Mouse (Mus musculus) T-helper 1 cell (primary cell): ENCODE results near the gene Srpk1.
"Not testable (repeated sequence)": the region's sequence is repeated elsewhere in the genome, so short reads cannot be mapped to it uniquely, and the experiment has no call there.

ENCODE experiments used
- in situ Hi-C: fragments of 300-600 bp; cut with MboI, MseI; formaldehyde crosslinking; loops from one replicate; pipeline ENCODE4 v1.15.1; 2025; ENCODE audit warnings: high pct_unique_total_duplicates

Gene Srpk1

DNA sequence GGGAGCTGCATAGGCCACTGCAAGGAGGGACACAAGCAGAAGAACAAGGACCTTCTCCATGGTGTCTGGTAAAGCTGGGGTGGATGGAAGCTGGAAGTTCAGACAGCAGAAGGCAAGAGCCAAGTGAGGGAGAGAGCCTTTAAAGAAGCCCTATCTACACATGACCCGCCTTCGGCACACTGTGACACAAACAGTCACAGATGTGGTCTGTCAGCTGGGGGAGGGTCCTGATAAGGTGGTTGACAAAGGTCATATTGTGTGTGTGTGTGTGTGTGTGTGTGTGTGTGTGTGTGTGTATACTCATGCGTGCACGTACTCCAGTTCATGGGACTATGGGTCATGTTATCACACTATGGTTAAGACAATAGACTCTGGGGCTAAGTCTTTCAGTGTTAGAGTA lies 61.9 kb downstream of the Srpk1 start, which contains the start of gene Clps:
Gene Clps (minus strand): TSS at position 169 of the 400 bp plus-strand sequence.
- in situ Hi-C loops = no loop called here

DNA sequence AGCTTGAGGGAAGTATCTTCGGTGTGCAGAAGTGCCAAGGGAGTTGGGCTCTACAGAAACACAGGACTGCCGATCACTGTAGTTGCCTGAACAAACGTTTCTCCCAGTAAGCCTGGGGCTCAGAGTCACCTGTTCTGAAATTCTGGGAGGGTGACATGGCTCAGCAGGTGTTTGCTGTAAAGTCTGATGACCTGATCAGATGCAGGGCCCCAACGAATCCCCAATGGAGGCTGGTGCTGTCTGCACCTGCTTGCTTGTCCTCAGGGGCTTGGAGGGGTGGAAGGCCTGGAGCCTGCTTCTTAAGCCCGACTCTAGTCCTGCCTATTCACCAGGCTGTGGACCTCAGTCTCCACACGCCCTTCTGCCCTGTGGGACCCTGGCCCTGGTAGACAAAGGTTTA lies 64.7 kb downstream of the Srpk1 start:
- in situ Hi-C loops = no loop called here

DNA sequence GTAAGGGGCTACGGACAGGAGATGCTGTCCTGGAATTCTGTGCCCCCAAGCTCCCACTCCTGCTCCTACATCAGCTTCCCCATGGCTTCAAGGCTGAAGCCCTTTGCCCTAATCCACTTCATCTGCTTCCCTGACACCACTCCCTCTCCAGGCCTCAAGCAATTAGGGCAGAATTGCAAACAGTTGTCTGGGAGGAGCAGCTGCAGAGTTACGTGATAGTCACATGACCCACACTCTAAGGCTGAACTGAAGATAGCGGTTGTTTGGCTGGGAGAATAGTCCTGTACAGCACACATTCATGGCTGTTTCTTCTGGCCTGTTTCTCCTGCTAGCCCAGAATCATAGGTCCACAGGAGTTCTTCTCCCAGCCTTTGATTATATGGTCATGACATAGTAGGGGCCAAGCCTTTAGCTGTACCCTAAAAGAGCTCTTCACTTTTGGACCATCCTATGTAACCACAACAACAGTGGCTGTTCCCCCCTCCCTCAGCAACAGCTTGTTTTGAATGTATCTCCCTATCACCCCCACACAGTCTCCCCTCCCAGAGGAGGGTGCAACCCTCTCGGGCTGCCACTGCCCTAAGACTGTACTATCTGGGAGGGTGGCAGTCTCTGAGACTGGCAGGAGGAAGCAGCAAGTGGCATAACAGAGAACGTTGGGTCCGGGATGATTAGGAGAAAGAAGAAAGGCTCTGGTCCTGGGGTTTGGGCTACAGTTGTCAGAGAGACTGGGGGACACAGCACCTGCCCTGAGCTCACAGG lies 65.7 kb downstream of the Srpk1 start:
- in situ Hi-C loops = no loop called here

DNA sequence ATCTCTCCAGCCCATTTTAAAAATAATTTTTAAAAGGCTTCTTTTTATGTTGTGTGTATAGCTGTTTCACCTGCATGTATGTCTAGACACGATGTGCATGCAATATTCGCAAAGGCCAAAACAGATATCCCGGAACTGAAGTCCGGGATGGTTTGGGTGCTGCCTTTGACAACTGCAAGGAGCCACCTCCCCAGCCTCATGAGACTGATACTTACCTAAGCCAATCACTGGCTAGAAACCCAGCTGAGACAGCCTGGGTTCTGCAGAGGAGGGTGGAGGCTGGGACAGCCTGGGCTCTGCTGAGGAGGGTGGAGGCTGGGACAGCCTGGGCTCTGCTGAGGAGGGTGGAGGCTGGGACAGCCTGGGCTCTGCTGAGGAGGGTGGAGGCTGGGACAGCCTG lies 68.5 kb downstream of the Srpk1 start:
- in situ Hi-C loops = not testable (repeated sequence)

DNA sequence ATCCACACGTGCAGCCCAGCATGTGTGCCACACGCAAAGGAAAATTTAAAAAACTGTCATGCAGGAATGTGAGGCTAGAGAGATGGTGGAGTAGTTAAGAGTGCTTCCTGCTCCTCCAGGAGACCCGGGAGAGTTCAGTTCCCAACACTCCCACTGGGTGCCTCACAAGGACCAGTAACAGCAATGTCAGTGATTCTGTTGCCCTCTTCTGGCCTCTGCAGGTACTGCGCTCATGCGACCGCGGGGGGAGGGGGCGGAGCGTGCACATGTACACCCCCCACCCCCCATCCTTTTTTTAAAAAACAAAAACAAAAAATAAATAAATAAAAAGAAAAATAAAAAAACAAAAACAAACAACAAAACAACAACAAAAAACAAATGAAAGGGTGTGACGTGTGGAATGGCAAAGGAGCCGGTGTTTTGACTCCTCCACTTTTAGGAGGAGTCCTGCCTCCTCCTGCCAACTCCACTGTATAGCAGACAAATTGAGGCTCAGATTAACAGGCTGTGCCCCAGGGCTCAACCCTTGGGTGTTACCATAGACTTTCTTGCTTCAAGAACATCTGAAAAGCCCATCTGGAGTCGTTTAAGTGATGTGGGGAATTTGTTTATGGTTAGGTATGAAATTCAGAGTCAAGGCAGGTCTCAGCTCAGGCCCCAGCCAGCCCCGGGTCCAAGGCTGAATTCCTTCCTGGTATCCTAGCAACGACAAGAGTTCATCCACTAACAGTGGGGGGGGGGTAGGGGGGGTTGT lies 69.3 kb downstream of the Srpk1 start:
- in situ Hi-C loops = no loop called here

DNA sequence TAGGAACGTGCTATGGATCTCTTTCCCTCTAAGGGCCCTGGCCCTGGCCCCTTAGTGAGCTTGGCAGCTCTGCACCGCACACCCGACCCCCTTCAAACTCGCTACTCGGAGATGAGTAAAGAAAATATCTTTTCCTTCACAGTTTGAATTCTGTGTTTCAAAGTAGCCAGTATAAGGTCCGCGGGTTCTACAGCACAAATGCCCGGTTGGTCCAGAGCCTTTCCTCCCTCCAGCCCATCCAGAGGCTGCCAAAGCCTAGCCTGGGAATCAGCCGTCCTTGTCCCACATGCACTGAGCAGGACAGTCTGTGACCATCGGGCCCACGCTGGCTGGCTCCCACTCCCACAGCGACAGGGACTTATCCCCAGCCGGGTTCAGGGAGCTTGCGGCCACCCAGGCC lies 73.4 kb downstream of the Srpk1 start, which contains the start of gene Clpsl2:
Gene Clpsl2 (plus strand): TSS at position 301 of the 400 bp plus-strand sequence.
- in situ Hi-C loops = no loop called here

DNA sequence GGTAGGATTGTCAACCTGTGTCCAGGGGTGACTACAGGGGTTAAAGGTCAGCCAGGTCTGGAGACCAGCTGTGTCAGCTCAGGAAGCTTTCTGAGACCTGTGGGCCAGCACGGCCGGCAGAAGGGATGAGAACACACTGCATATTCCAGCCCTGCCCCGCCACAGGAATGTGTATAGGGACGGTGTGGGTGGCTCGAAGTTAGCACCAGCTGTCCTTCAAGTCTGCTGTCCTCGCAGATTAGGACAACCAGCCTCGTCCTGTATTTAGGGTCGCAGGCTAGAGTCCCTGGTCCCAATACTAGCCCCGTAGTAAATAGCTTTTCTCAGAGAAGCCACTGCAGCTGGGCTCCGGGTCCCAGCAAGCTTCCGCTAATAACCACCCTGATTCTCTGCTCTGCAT lies 74.0 kb downstream of the Srpk1 start:
- in situ Hi-C loops = no loop called here

DNA sequence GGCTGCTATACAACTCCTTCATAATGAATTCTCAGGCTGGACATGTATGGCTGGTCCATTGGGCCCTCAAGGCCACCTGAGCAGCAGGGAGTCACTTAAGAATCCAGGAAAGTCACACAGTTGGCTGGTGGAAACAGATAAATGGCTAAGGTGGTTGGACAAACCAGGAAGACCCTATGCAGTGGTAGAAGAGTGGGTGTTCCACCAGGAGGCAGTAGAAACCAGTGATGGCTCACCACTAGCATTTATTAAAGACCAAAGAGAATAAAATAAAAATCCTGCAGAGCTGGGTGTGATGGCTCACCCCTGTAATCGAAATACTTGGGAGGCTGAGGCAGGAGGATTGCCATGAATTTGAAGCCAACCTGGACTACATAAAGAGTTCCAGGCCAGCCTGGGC lies 75.6 kb downstream of the Srpk1 start:
- in situ Hi-C loops = no loop called here

DNA sequence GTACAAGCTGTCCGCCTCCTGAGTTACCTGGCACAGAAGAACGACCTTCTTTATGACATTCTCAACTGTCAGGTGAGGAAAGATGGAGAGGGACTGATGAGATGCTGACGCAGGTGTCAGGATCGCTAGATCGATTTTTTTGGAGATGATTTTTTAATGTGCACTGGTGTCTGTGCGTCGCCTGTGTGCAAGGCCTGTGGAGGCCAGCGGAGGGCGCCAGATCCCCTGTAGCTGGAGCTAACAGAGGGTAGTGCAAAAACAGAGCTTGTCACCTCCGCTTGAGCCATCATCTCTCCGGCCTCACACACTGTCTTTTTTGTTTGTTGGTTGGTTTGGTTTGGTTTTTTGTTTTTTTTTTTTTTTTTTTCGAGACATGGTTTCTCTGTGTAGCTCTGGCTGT lies 84.6 kb downstream of the Srpk1 start:
- in situ Hi-C loops = loop anchor here (5.0 kb wide), 2 partner anchors 76 to 151 kb away; no protein-coding TSS in a partner anchor
